Mouse (Mus musculus) brain, embryonic 14.5 days (tissue): ENCODE results near the gene Rai1. TPM values are rescaled to one million over a fixed set of nuclear protein-coding genes. Genes with fewer than 3 reads are reported as not detected.

ENCODE experiments used
- DNase-seq: peaks from one replicate; pipeline ENCODE4 v3.0.0-alpha.2; 2011; ENCODE audit warnings: low read depth
- CTCF ChIP-seq: fragments of 200-500 bp; IDR thresholded peaks from 2 replicates; pipeline ENCODE4 v1.5.1; 2012; ENCODE audit warnings: inconsistent platforms, mild to moderate bottlenecking, moderate library complexity, borderline replicate concordance; ENCODE audit not compliant: insufficient read depth, insufficient read length; ENCODE audit errors: extremely low read depth
- POLR2A ChIP-seq: fragments of 200-500 bp; IDR thresholded peaks from 2 replicates; pipeline ENCODE4 v1.6.1; 2012; ENCODE audit warnings: mild to moderate bottlenecking, inconsistent platforms, borderline replicate concordance; ENCODE audit not compliant: poor library complexity, insufficient read depth, insufficient read length, severe bottlenecking; ENCODE audit errors: extremely low read depth
- polyA plus RNA-seq: library from polyadenylated mRNA; depleted of rRNA; stranded (reverse); fragments of >200 nt; gene quantifications from 2 replicates; pipeline ENCODE4 v1.2.3, GENCODE M21; 2012

Gene Rai1
- polyA plus RNA-seq, 1 experiment = 78.4 TPM

DNA sequence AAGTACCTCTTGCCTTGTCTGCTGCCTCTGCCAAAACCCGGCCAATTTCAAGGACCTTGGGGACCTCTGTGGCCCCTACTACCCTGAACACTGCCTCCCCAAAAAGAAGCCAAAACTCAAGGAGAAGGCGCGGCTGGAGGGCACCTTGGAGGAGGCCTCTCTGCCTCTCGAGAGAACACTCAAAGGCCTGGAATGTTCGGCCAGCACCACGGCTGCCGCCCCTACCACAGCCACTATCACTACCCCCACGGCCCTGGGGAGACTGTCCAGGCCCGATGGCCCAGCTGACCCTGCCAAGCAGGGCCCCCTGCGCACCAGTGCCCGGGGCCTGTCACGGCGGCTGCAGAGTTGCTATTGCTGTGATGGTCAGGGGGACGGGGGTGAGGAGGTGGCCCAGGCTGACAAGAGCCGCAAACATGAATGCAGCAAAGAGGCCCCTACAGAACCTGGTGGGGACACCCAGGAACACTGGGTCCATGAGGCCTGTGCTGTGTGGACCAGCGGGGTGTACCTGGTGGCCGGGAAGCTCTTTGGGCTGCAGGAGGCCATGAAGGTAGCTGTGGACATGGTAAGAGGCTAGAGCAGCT, 85.3 kb downstream of the Rai1 start:
- no peak for TF ChIP-seq POLR2A
- TF ChIP-seq CTCF = no peak
- no peak for DNase-seq

DNA sequence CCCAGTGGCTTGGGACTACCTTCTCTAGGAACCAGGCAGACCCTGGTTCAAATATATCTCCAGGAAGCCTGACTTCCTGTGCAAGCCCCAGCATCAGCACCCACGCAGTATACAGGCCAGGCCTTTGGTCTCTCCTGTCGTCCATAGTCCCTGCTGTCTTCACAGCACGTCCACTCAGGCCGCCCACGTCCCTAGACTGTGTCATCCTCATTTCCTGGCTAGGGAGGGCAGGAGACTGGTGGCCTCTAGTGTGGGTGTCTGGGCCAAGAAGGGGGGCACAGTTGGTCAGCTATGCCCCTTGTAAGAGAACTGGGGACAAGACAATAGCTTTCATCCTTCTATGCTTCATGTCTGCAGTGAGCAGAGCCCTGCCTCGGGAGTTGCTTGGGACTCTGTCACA, 87.7 kb downstream of the Rai1 start:
- TF ChIP-seq CTCF = no peak
- TF ChIP-seq POLR2A = no peak
- DNase-seq = no peak

DNA sequence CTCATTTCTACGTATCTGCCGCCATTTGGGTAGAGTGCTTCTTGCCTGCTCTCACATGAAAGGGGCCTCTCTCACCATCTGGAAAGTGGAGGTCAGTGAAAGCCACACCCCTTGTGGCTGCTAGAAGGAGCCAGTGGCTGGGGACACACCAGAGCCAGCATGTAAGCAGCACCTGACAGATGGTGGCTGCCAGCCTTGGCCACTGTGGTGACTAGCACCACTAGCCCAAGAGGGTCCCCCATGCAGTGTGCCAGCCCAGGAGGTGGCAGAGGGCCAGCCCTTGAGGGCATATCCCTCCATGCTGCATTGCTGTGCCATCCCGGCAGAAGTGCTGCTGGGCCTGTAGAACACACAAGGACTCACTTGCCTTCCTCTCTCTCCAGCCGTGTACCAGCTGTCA, 88.7 kb downstream of the Rai1 start:
- no peak for TF ChIP-seq CTCF
- no peak for TF ChIP-seq POLR2A
- DNase-seq = peak; percentile 82

DNA sequence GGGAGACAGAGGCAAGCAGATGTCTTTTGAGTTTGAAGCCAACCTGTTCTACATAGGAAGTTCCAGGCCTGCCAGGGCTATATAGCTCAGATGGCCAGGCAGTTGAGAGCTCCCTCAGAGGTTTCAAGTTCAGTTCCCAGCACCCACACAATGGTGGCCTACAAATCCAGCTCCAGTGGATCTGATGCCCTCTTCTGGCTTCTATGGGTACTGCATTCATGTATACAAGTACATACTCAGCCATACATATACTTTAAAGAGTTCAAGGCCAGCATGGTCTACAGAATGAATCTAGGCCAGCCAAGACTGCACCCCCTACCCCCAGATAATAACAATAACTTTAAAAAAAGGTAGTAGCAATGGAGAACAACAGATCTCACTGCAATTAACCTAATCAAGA, 90.3 kb downstream of the Rai1 start:
- no peak for DNase-seq
- TF ChIP-seq POLR2A = no peak
- peak; percentile 53; the same call in 1 of the 2 replicates for TF ChIP-seq CTCF

DNA sequence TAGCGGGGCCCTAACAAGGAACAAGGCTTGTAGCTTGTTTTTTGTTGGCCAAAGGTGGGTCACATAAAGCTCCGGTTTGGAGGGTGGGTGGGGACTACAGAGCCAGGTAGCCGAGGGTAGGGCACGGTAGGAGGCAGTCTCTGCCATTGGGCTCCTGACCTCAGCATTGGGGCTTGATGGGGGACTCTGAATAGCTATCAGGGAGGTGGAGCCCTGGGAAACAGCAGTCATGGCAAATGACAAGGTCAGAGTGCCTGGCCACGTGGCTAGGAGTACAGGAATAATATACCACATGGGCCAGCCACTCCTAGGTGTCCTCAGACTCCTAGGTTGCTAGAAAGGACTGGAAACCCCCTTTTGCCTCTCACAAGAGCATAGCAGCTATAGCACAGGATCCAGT, 91.5 kb downstream of the Rai1 start:
- TF ChIP-seq POLR2A (no peak), CTCF (no peak)
- DNase-seq = no peak

DNA sequence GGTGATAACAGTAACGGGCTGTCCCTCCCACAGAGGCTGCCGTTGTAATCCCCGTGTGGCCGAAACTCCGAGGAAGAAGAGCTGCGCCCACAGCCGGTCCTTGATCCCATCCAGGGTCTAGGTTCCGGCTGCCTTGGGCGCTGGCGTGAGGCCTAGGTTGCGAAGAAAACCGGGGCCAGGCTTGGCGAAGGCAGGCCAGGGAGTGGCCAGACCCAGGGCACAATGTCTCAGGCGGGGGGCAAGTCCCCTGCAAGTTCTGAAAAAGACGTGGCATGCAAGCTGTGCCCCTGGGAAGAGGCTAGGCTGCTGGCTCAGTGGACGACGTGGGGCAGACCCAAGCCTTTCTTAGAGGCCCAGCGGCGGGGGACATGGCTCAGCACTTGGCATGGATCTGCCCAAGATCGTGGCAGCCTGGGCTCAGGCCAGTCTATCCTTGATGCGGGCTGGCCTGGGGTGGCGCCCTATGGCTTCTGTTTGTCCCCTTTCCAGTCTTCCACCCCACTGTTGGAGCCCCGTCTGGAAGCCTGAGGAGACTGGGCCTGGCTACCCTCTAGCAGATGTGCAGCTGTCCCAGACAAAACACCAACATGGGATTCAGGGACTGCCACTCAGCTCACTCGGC, 93.3 kb downstream of the Rai1 start:
- TF ChIP-seq POLR2A (no peak), CTCF (no peak)
- DNase-seq = no peak

DNA sequence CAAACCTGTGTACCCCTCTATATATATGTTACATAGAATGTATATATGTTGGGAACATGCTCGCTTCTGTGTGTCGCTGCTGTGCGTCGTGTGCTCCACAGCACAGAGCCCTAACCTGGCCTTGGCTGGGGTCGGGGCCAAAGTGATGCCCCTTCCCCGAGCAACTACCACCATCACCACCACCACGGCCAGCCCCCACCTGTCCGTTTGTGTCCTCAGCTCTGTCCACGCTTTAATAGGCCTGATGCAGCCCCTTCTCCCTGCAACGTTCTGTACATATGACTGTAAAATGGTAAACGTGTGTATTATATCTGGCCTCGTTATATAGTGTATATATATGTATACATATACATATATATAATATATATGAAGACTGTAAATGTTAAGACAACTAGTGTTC, 93.8 kb downstream of the Rai1 start:
- TF ChIP-seq CTCF (no peak), POLR2A (no peak)
- no peak for DNase-seq

DNA sequence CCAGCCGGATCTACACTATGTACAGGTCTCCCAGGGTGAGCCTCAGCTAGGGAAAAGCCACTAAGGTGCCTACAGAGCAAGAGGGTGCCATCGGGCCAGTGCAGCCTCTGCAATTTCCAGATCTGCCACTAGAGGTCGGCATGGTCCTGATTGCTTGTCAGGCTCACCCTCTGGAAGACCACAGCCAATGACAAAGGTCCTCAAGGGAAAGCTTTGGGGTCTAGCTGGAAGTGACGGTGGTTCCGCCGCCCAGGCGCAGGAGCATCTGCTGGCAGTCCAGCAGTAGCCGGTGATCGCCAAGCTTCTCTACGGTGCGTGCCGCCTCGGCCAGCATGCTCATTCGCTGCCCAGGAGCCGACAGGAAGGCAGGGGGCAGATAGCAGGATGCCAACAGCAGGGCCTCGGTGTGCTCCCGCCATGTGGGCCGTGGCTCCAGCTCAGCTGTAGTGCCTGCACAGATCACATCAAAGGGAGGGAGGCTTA, 94.9 kb downstream of the Rai1 start:
- DNase-seq = peak; percentile 94
- TF ChIP-seq POLR2A (no peak), CTCF (peak; percentile 100)

DNA sequence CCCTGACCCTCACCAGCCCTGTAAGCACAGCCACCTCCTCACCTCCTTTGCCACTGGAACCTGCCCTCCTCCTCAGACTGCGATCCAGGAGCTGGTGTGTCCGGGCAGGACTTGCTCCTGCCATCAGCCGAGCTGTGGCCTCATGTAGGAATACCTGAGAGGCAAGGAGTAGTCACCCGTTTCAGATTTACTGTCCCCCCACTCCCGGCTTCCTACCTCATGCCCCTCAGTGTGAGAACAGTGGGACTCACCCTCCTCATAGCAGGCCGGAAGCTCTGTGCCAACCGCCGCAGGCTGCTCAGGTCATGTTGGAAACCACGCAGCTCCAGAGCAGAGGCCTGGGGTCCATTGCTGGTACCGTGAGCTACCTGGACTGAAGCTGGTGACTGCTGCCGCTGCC, 95.6 kb downstream of the Rai1 start:
- DNase-seq = no peak
- TF ChIP-seq POLR2A = no peak
- no peak for TF ChIP-seq CTCF

DNA sequence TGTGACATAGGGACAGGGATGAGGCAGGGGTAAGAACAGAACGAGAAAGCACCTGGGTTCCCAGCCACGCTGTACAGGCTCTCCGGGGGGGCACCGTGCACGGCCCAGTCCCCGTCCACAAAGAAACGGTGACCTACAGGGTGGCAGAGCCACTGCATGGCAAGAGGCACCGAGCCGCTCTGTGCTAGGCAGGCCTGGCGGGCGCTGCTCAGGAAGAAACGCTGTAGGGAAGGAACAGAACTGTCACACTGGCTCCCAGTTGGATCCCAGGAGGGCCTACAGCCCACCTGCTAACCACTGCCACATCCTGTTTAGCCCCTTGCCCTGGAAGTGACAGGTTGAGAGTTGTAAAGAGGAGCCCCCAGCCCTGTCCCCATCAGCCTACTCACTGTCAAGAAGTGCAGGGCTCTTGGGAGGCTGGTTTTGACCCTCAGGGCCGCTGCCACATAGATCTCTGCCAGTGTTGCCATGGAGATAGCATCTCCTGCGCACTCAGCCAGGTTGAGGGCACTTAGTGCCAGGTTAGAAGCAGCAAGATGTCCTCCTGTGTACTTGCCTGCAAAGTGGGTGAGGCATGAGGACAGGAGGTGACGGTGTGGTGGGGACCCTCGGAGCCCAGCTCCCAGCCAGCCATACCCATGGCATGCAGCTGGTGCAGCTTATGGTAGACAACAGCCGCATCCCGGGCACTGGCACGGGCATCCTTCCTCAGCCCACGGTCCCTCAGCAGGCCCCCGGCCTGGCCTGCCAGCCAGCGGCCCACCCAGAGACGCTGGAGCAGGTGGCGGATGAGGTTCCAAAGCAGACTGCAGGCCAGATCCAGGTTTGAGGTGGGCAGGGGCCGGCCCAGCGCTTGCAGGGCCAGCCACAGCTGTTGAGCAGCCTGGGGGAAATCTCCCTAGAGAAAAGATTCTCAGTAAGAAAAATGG, 98.2 kb downstream of the Rai1 start:
- DNase-seq = no peak
- TF ChIP-seq CTCF (no peak), POLR2A (no peak)

DNA sequence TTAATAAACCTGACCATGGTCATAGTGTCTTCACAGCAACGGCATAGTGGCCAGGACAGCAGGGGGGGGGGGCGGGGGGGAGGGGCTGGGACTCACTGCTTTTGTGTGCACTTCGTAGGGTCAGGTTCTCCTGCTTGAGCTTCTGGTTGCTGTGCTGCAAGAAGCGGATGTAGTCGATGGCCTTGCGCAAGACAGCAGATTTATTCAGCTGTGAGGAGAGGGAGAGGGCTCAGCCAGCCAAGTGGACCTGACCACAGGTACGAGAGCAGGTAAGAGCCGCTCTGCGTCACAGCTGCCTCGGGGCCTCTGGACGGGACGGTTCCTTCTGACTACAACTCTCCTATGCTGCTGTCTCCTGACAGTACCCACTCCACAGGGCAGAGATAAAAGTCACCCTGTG, 100.2 kb downstream of the Rai1 start:
- DNase-seq = no peak
- TF ChIP-seq POLR2A (no peak), CTCF (no peak)
